Mouse (Mus musculus) CH12.LX (cell line): ENCODE measurements around the gene Ddo. TPM values are rescaled to one million over a fixed set of nuclear protein-coding genes. Genes with fewer than 3 reads are reported as not detected.

ENCODE experiments used
- DNase-seq: peaks from one replicate; pipeline ENCODE4 v3.0.0-alpha.2; 2013; ENCODE audit errors: extremely low read depth
- H3K27ac ChIP-seq: 2 replicates; pipeline ENCODE4 v1.5.1; 2012; ENCODE audit warnings: low read depth, mild to moderate bottlenecking, control low read depth, moderate library complexity; ENCODE audit not compliant: insufficient read depth
- H3K27me3 ChIP-seq: replicated peaks from 2 replicates; pipeline ENCODE3; 2012; ENCODE audit warnings: inconsistent platforms
- H3K36me3 ChIP-seq, 2 experiments: replicated peaks in 1 of 2; 2 replicates each; pipeline versions ENCODE3 to v1.6.1; 2012; ENCODE audit warnings: inconsistent platforms in 1 of 2, low read length in 1 of 2, mild to moderate bottlenecking in 1 of 2, mixed read lengths in 1 of 2, moderate library complexity in 1 of 2; ENCODE audit not compliant: control insufficient read depth in 1 of 2, insufficient read depth in 1 of 2
- H3K4me1 ChIP-seq, 2 experiments: 2 replicates each; pipeline ENCODE4 v1.6.1; 2012; ENCODE audit warnings: inconsistent platforms in 1 of 2, moderate library complexity in 1 of 2; ENCODE audit not compliant: insufficient read depth in 2 of 2, control insufficient read depth in 1 of 2
- H3K4me2 ChIP-seq: 2 replicates; pipeline ENCODE4 v1.6.1; 2012; ENCODE audit warnings: low read depth, mild to moderate bottlenecking, control low read depth; ENCODE audit not compliant: poor library complexity, insufficient read depth, severe bottlenecking
- H3K4me3 ChIP-seq, 3 experiments: fragments of 150-350 bp in 1 of 3; sonication (generic) in 1 of 3; replicated peaks in 1 of 3; 2 replicates each; pipeline versions ENCODE3 to v1.5.1; 2011 to 2012; ENCODE audit warnings: low read depth in 2 of 3, low read length in 2 of 3, mild to moderate bottlenecking in 2 of 3, moderate library complexity in 2 of 3, control low read depth in 1 of 3, improper control_type of control experiment in 1 of 3, inconsistent platforms in 1 of 3, mixed read lengths in 1 of 3; ENCODE audit not compliant: poor library complexity in 1 of 3
- H3K79me2 ChIP-seq: replicated peaks from 2 replicates; pipeline ENCODE4 v1.6.1; 2012; ENCODE audit warnings: mild to moderate bottlenecking, moderate library complexity; ENCODE audit not compliant: control insufficient read depth, poor library complexity, insufficient read depth, severe bottlenecking; ENCODE audit errors: extremely low read depth
- H3K9ac ChIP-seq: 2 replicates; pipeline ENCODE4 v1.6.1; 2012; ENCODE audit warnings: low read depth, mild to moderate bottlenecking, control low read depth, moderate library complexity; ENCODE audit not compliant: insufficient read depth
- H3K9me3 ChIP-seq: replicated peaks from 2 replicates; pipeline ENCODE3; 2012; ENCODE audit warnings: low read length, inconsistent platforms, mixed read lengths
- BHLHE40 ChIP-seq: IDR thresholded peaks from 2 replicates; pipeline ENCODE4 v1.6.1; 2011; ENCODE audit warnings: mild to moderate bottlenecking, low read depth, low read length, improper control_type of control experiment
- CHD1 ChIP-seq: IDR thresholded peaks from 2 replicates; pipeline ENCODE4 v1.6.1; 2012; ENCODE audit warnings: low read depth, low read length, improper control_type of control experiment, inconsistent platforms
- ELF1 ChIP-seq: IDR thresholded peaks from 2 replicates; pipeline ENCODE4 v1.6.1; 2014; ENCODE audit warnings: low read depth, mild to moderate bottlenecking, inconsistent platforms, low read length, improper control_type of control experiment
- GABPA ChIP-seq: IDR thresholded peaks from 2 replicates; pipeline ENCODE4 v1.6.1; 2012; ENCODE audit warnings: low read depth, low read length, improper control_type of control experiment, inconsistent platforms; ENCODE audit not compliant: insufficient replicate concordance
- HCFC1 ChIP-seq: IDR thresholded peaks from 2 replicates; pipeline ENCODE4 v1.6.1; 2012; ENCODE audit warnings: low read depth, mild to moderate bottlenecking, inconsistent platforms, low read length, improper control_type of control experiment
- IRF4 ChIP-seq: IDR thresholded peaks from 2 replicates; pipeline ENCODE4 v1.6.1; 2014; ENCODE audit warnings: low read depth, mild to moderate bottlenecking, inconsistent platforms, low read length, improper control_type of control experiment
- JUND ChIP-seq: conservative IDR thresholded peaks from 2 replicates; pipeline ENCODE4 v1.6.1; 2011; ENCODE audit warnings: low read depth, low read length, improper control_type of control experiment
- KAT2A ChIP-seq: IDR thresholded peaks from 2 replicates; pipeline ENCODE4 v1.6.1; 2012; ENCODE audit warnings: low read length, improper control_type of control experiment, inconsistent platforms; ENCODE audit not compliant: insufficient replicate concordance
- MAFK ChIP-seq: IDR thresholded peaks from 2 replicates; pipeline ENCODE4 v1.6.1; 2011; ENCODE audit warnings: low read length, improper control_type of control experiment; ENCODE audit not compliant: insufficient replicate concordance
- MAX ChIP-seq: IDR thresholded peaks from 2 replicates; pipeline ENCODE4 v1.6.1; 2011; ENCODE audit warnings: low read length, improper control_type of control experiment
- MAZ ChIP-seq: IDR thresholded peaks from 2 replicates; pipeline ENCODE4 v1.6.1; 2012; ENCODE audit warnings: low read depth, mild to moderate bottlenecking, inconsistent platforms, low read length, improper control_type of control experiment, moderate library complexity
- MEF2A ChIP-seq: IDR thresholded peaks from 2 replicates; pipeline ENCODE4 v1.6.1; 2014; ENCODE audit warnings: low read depth, mild to moderate bottlenecking, inconsistent platforms, low read length, improper control_type of control experiment, borderline replicate concordance
- MXI1 ChIP-seq: IDR thresholded peaks from 2 replicates; pipeline ENCODE4 v1.6.1; 2011; ENCODE audit warnings: mild to moderate bottlenecking, low read depth, low read length, improper control_type of control experiment
- MYC ChIP-seq: IDR thresholded peaks from 2 replicates; pipeline ENCODE4 v1.6.1; 2011; ENCODE audit warnings: low read depth, mild to moderate bottlenecking, improper control_type of control experiment, low read length
- NELFE ChIP-seq: IDR thresholded peaks from 2 replicates; pipeline ENCODE4 v1.6.1; 2011; ENCODE audit warnings: low read depth, low read length, improper control_type of control experiment
- PAX5 ChIP-seq: IDR thresholded peaks from 2 replicates; pipeline ENCODE4 v1.6.1; 2012; ENCODE audit warnings: low read length, inconsistent platforms, mixed read lengths
- POLR2A ChIP-seq: IDR thresholded peaks from 2 replicates; pipeline ENCODE4 v1.6.1; 2011; ENCODE audit warnings: low read depth, mild to moderate bottlenecking, improper control_type of control experiment, low read length
- POLR2AphosphoS2 ChIP-seq: IDR thresholded peaks from 2 replicates; pipeline ENCODE4 v1.6.1; 2011; ENCODE audit warnings: low read depth, low read length, improper control_type of control experiment
- RAD21 ChIP-seq: IDR thresholded peaks from 2 replicates; pipeline ENCODE4 v1.6.1; 2011; ENCODE audit warnings: low read depth, mild to moderate bottlenecking, low read length, improper control_type of control experiment, moderate library complexity
- RCOR1 ChIP-seq: conservative IDR thresholded peaks from 2 replicates; pipeline ENCODE4 v1.6.1; 2012; ENCODE audit warnings: low read depth, mild to moderate bottlenecking, inconsistent platforms, low read length, improper control_type of control experiment
- SMC3 ChIP-seq: IDR thresholded peaks from 2 replicates; pipeline ENCODE4 v1.6.1; 2011; ENCODE audit warnings: low read depth, low read length, improper control_type of control experiment
- TCF12 ChIP-seq: IDR thresholded peaks from 2 replicates; pipeline ENCODE4 v1.6.1; 2014; ENCODE audit warnings: low read depth, mild to moderate bottlenecking, inconsistent platforms, low read length, improper control_type of control experiment
- UBTF ChIP-seq: IDR thresholded peaks from 2 replicates; pipeline ENCODE4 v1.6.1; 2012; ENCODE audit warnings: low read depth, mild to moderate bottlenecking, inconsistent platforms, low read length, improper control_type of control experiment, moderate library complexity
- ZC3H11A ChIP-seq: IDR thresholded peaks from 2 replicates; pipeline ENCODE4 v1.6.1; 2012; ENCODE audit warnings: low read depth, mild to moderate bottlenecking, inconsistent platforms, low read length, improper control_type of control experiment
- ZKSCAN1 ChIP-seq: IDR thresholded peaks from 2 replicates; pipeline ENCODE4 v1.6.1; 2012; ENCODE audit warnings: low read depth, inconsistent platforms, low read length, improper control_type of control experiment, borderline replicate concordance
- ZMIZ1 ChIP-seq: IDR thresholded peaks from 2 replicates; pipeline ENCODE4 v1.6.1; 2012; ENCODE audit warnings: low read depth, mild to moderate bottlenecking, inconsistent platforms, low read length, improper control_type of control experiment
- dilution Hi-C: fragments of 300-500 bp; cut with MboI; formaldehyde crosslinking; loops from 2 replicates; pipeline ENCODE4 v1.14.3; 2020; ENCODE audit warnings: low sequenced_read_pairs; ENCODE audit not compliant: extremely low pct_unique_long_range_greater_than_20kb, extremely low pct_ligation_motif_present
- in situ Hi-C: fragments of 300-500 bp; cut with MboI; formaldehyde crosslinking; loops from 3 replicates; pipeline ENCODE4 v1.14.3; 2019; ENCODE audit warnings: low sequenced_read_pairs, low pct_ligation_motif_present, low pct_unique_long_range_greater_than_20kb, mixed read lengths
- polyA plus RNA-seq: library from polyadenylated mRNA; unstranded; fragments of >175 nt; gene quantifications from 2 replicates; pipeline ENCODE4 v1.2.1, GENCODE M21; 2012; ENCODE audit warnings: low read depth; ENCODE audit not compliant: insufficient read length
- total RNA-seq, 2 experiments: library from RNA; depleted of rRNA; stranded (reverse); fragments of 300-350 nt in 1 of 2; fragments of >200 nt in 1 of 2; gene quantifications; 2 replicates each; pipeline ENCODE4 v1.2.3; 2012 to 2014

Gene Ddo
- total and polyA plus RNA-seq, 3 experiments = not detected

DNA sequence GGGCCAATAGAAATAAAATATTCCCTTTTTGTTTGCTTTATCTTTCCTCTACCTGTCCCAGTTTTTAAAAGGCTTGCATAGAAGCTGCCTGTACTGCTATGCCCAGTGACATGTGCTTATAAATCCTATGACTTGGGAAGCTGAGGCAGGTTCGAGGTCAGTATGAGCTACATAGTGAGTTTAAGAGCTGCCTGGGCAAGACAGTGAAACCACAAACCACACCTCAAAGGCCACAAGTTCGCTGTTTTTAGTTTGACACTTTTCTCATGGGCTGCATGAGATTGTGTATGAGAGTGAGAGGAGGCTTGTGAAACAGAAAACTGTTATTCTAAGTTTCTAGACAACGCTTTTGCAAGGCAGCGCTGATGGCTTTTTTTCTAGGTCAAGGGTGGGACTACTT is 95.7 kb downstream of the Ddo start:
- Histone ChIP-seq H3K4me2 (no peak overlapping the region), H3K27me3 (no peaks in the 10 kb centered on the region), H3K27ac (no peak overlapping the region), H3K9me3 (no peaks in the 10 kb centered on the region), H3K9ac (no peak overlapping the region), H3K79me2 (no peaks in the 10 kb centered on the region), H3K36me3 (no peaks in the 10 kb centered on the region), H3K4me1 (peaks cover 0 to 9% of the 10 kb centered on the region in 2 experiments; a peak in 2 of 4 replicates), H3K4me3 (no peak overlapping the region)
- in situ Hi-C loops (no loop called here), dilution Hi-C loops (no loop called here)
- DNase-seq = peak; percentile 17
- TF ChIP-seq RCOR1 (no peak), JUND (no peak), MAX (peak; percentile 23; the same call in 1 of the 2 replicates), TCF12 (no peak), PAX5 (no peak), CHD1 (no peak), HCFC1 (no peak), SMC3 (no peak), RAD21 (no peak), MYC (no peak), GABPA (no peak), NELFE (no peak), POLR2AphosphoS2 (no peak), KAT2A (no peak), MEF2A (no peak), ELF1 (no peak), ZMIZ1 (no peak), IRF4 (no peak), ZKSCAN1 (no peak), UBTF (no peak), POLR2A (no peak), MXI1 (no peak), MAFK (0 out of 2 replicates have a peak, but pooled peaks have one; percentile 16), ZC3H11A (no peak), MAZ (no peak), BHLHE40 (peak; percentile 28; the same call in 1 of the 2 replicates)
